Mouse (Mus musculus): ENCODE results near the gene Bag2.
"Not testable (repeated sequence)": the region's sequence is repeated elsewhere in the genome, so short reads cannot be mapped to it uniquely, and the experiment has no call there.

Gene Bag2

DNA sequence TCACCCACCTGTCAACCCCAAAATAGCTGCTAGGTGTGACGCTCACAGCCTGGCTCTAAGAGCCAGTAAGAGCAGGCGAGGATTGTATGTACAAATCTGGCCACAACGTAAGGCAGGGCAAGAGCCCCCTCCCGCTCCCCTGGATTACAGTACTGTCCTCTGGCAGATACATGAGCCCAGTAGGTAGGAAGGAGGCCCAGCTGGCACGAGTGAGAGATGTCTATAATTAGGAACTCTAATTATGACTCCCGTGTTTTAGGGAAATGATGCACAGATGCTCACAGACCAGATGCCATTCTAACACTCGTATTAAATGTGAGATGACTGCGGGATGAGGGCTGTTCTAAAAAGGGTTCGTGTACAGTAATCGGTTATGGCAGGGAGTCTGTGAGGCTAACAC, 6.3 kb downstream of the Bag2 start:
- peak in 1 of 2 experiments; percentile 53 for DNase-seq (ENCODE audit: low spot score in 2 of 2)

DNA sequence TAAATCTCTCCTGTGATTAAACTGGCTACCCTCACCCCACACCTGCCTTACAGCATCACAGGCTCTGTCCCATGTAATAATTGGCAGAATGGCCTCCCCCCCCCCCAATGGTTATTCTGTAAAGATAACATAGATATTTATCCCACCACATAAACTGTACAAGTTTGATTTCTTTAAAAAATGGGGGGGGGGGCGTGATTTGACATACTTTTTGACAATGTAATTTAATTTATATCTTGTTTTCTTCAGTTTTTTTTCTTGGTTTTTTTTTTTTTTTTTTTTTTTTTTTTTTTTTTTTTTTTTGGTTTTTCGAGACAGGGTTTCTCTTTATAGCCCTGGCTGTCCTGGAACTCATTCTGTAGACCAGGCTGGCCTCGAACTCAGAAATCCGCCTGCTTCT, 7.9 kb downstream of the Bag2 start:
- DNase-seq (ENCODE audit: low spot score in 2 of 2), result not testable (repeated sequence)

DNA sequence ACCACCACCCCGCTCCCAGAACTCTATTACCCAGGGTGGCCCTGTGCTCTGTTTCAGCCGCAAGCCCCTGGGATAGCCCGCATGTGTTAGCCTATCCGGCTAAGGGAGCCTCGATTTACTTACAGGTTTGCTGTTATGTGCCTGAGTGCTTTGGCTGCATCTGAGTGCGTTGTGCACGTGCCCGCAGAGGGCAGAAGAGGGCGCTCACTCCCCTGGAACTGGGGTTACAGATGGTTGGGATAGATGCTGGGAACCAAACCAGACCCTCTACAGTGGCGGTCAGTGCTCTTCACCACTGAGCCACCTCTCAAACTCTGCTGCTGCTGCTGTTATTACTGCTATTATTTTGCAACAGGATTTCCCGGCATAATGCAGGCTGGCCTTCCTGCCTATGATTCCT, 8.5 kb downstream of the Bag2 start:
- no peak for DNase-seq (ENCODE audit: low spot score in 2 of 2)

- no peak for DNase-seq (ENCODE audit: low spot score in 2 of 2)
These were observed 11.7 kb downstream of the Bag2 start for GRCm38 (mm10) chr1:33745901-33746300.

DNA sequence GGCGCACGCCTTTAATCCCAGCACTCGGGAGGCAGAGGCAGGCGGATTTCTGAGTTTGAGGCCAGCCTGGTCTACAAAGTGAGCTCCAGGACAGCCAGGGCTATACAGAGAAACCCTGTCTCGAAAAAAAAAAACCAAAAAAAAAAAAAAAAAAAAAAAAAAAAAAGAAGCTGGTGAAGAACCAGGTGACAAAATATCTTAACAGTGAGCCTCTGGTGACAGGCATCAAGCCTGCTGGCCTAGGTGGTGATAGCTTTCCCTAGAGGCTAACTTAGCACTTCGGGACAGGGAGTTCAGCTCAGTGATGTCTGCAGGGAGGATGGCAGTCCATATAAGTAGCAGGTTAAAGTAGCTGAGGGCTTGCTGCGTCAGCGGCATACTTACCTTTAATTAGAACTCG, 12.8 kb downstream of the Bag2 start:
- DNase-seq (ENCODE audit: low spot score in 2 of 2), result not testable (repeated sequence)

DNA sequence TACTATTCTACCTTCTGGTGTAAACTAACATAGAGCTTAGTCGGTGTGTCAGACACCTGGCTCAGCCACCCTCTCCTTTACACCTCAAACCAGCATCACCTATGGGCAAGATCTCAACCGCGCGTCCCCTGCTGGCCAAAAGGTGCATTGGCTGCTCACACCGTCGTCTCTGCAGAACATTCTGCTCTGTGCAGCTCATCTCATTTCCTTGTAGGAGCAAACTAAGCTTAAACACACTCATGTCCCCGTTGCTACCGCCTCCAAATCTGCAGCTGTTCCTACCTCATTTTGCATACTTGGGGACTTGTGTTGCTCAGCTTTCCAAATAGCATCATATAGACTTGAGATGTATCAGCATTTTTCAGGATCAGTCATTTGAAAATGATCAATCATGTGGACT, 14.7 kb downstream of the Bag2 start:
- DNase-seq (ENCODE audit: low spot score in 2 of 2), result no peak

- peak; percentile 56 to 79 for DNase-seq (ENCODE audit: low spot score in 2 of 2)
These were observed 18.3 kb downstream of the Bag2 start for GRCm38 (mm10) chr1:33739302-33739701.

- no peak for DNase-seq (ENCODE audit: low spot score in 2 of 2)
These were observed 18.8 kb downstream of the Bag2 start for GRCm38 (mm10) chr1:33738681-33739278.

DNA sequence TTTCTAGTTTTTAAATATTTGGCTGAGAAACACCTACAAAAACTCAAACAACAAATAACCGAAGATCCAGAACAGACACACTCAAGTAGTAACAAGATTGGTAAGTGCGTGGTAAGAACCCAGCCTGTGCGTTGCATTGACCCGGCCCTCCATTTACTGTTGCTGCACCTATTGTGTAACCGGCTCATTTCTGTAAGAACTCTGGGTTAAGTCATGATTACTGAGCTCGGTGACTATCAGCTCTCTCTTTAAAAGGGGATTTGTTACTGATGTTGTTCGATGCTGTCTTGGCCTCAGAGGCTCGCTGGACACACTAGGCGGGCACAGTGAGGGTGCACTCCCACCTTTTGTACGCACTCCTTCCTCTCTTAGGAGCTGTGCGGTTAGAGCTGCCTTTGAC, 19.3 kb downstream of the Bag2 start:
- DNase-seq (ENCODE audit: low spot score in 2 of 2), result no peak

GRCm38 (mm10) chr1:33734001-33734685, 23.5 kb downstream of the Bag2 start:
- DNase-seq (ENCODE audit: low spot score in 2 of 2), result no peak

- no peak for DNase-seq (ENCODE audit: low spot score in 2 of 2)
These were observed 24.6 kb downstream of the Bag2 start for GRCm38 (mm10) chr1:33733044-33733443.

- DNase-seq (ENCODE audit: low spot score in 2 of 2), result no peak
These were observed 32.5 kb downstream of the Bag2 start for GRCm38 (mm10) chr1:33725086-33725485.

DNA sequence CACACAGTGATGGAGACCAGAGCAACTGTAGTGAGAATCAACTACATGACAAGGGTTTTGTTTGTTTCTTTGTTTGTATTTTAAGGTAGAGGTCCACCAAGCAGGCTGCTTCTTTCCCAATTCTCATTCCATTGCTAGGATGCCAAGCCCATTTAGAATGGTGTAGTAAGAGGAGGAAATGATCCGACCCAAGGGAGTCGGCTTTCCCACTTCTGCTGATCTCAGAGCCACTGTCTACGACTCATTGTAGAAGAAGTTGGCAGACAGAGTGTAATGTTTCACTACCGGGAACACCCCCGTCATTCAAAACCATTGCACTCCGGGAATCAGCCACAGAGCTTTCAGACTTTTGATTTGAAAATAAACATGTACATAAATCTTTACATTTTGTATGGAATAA, 33.1 kb downstream of the Bag2 start:
- no peak for DNase-seq (ENCODE audit: low spot score in 2 of 2)

DNA sequence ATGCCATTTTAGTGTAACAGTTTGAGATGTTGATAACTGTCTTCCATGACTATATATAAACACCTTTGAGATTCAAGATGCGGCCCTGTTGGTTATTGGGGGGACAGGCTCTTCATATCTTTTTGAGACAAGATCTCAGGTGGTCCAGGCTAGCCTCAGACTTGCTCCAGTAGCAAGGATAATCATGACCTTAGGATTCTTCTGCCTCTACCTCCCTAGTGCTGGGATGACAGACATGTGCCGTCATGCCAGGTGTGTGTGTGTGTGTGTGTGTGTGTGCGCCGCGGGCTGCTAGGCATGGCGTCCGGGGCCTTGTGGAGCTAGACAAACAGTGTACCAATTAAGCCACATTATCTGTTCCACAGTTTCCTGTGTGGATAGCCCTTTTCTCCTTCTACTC, 36.6 kb downstream of the Bag2 start:
- DNase-seq (ENCODE audit: low spot score in 2 of 2), result no peak

- no peak for DNase-seq (ENCODE audit: low spot score in 2 of 2)
These were observed 37.4 kb downstream of the Bag2 start for GRCm38 (mm10) chr1:33720231-33720630.

DNA sequence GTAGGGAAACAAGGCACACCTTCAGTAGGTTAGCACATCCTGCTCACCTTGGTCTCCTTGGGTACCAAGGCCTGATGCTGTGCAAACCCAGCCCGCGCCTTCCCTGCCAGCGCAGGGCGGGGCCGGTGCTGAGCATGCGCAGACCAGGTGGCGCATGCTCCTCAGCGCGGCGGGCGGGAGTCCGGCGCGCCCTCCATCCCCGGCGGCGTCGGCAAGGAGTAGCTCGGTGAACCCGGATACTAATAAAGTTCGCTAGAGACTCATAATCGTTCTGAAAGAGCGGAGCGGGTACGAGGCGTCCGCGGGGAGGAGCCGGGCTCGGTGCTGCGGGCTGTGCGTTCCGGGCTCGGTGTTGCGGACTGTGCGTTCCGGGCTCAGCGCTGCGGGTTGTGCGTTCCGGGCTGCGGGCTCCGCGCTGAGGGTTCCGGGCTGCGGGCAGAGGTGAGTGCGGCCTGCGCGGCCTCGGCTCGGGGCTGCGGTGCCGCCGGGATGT, 37.8 kb downstream of the Bag2 start, which contains the start of gene Rab23:
Gene Rab23 (plus strand): TSS at position 155 of the 493 bp plus-strand sequence.
- DNase-seq (ENCODE audit: low spot score in 2 of 2), result peak; percentile 79 to 81

GRCm38 (mm10) chr1:33717636-33718035, 40.0 kb downstream of the Bag2 start:
- no peak for DNase-seq (ENCODE audit: low spot score in 2 of 2)

DNA sequence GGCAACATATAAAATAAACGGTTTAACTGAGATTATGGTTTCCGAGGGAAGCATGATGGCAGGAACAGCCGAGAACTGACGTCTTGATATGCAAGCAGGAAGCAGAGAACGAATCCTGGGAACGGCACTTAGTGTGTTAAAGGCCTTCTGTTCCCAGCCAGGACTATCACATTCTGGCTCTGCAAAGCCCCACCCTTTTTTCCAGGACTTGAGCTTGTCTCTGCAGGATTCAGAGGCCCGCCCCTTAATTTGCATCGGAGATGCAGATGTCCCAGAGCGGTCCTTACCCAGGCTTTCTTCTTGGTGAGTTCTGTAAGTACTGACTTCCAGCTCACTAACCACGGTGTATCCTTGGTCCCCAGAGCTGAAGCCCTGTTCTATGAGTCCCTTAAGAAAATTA, 42.8 kb downstream of the Bag2 start:
- DNase-seq (ENCODE audit: low spot score in 2 of 2), result no peak

- DNase-seq (ENCODE audit: low spot score in 2 of 2), result no peak
These were observed 45.6 kb downstream of the Bag2 start for GRCm38 (mm10) chr1:33712026-33712425.

DNA sequence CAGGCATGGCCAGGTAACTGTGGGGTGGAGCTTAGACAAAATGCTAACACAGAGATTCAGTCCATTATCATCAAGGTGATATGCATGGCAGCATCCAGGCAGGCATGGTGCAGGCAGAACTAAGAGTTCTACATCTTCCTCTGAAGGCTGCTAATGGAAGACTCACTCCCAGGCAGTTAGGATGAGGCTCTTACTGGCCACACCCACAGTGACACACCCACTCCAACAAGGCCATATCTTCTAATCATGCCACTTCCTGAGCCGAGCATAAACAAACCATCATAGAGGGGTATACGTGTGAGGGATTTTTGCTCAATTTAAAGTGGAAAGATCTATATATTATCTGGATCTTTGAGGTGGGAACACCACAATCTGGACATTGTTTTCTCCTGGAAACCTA, 48.0 kb downstream of the Bag2 start:
- DNase-seq (ENCODE audit: low spot score in 2 of 2), result no peak

DNA sequence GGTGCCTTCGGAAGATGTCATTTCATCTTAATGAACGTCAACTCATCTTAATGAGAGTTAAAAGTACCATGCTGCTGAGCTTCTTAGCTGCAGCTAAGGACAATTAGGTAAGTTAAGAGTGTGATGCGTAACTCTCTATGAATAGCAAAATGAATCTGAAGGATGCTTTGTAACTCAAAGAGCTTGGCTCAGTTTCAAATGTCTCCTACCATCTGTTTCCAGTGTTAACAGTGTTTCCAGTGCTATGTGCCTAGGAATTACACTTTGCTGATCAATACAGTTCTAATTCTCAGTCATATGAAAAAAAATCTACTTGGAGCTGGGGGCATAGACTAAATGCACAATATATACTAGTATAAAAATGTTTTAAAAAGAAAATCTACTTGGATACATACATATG, 56.4 kb downstream of the Bag2 start:
- no peak for DNase-seq (ENCODE audit: low spot score in 2 of 2)

DNA sequence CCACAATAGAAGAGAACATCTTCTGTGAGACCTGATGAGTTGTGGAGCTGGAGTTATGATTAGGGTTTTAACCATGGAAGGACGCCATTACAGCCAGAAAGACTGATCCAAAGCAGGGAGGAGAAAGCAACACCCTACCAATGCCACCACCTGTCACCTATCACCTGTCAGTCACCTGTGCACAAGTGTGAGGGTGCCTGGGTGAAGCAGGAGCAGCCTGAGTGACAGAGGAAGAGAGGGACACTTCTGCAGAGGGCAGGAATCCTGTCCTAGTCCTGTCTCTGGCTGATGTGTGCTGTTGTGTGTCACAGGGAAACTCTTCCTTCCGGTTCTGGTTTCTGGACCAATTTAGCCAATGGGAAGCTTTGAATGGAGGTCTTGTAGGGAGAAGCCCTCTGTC, 61.6 kb downstream of the Bag2 start:
- no peak for DNase-seq (ENCODE audit: low spot score in 2 of 2)

All from frontal cortex, postnatal 10 days (tissue).